22 mouse cellular contexts compared by ENCODE assay signal in the genomic region with DNA sequence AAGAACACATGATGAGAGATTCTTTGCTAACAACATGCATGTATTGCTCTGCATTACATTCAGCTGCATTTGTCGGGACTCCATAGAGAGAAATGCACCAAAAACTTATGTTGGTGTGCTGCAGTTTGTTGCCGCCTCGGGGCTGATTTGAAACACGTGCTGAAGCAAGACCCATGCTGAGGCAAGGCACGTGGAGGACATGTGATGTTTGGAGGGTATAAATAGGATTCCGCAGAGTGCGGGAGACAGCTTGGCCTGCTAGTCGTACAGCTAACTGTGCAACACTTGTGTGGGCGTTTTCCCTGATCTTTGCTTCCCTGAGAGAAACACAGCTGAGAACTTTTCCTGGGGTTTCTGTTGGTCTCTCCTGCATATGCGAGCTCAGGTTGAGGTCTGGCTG. TPM values are rescaled to one million over a fixed set of nuclear protein-coding genes. Genes with fewer than 3 reads are reported as not detected.
DNase-seq lines count a peak whose midpoint lies in the region; ATAC-seq and TF ChIP-seq lines count a peak whose summit lies in the region.
"Had no signal": no experiment of that assay in that cellular context is flagged by ENCODE, and none has a peak within 500 bp of the region (broad histone marks: within the 10 kb centered on the region; RNA-seq: fewer than 3 reads in every experiment).

No protein-coding gene starts in this region.

- H3K79me2 ChIP-seq in myocyte (ENCODE audit: control insufficient read depth, insufficient read depth), result no peaks in the 10 kb centered on the region

- no peaks in the 10 kb centered on the region for H3K27me3 ChIP-seq in heart, embryonic 12.5 days (replicated peaks)
- H3K27me3 ChIP-seq in myocyte (ENCODE audit: control insufficient read depth, insufficient read depth, insufficient read length), result no peaks in the 10 kb centered on the region
- H3K27me3 ChIP-seq: liver, embryonic 12.5 days; neural tube, embryonic 13.5 days had no signal

- H3K9me3 ChIP-seq in heart, embryonic 12.5 days (replicated peaks), result no peaks in the 10 kb centered on the region
- H3K9me3 ChIP-seq: liver, embryonic 12.5 days had no signal

- 53% methylated on average over 10 of the region's 10 CpGs for WGBS in heart, embryonic 12.5 days

- peak overlapping the region; percentile 71 for H3K27ac ChIP-seq in gastrocnemius, adult 2 months
- no peak overlapping the region for H3K27ac ChIP-seq in layer of hippocampus, adult 2 months
- peak overlapping the region; percentile 94 for H3K27ac ChIP-seq in heart, embryonic 12.5 days (ENCODE audit: poor library complexity, severe bottlenecking)
- H3K27ac ChIP-seq: liver, embryonic 12.5 days; macrophage; neural tube, embryonic 13.5 days had no signal

- H3ac ChIP-seq in myocyte (ENCODE audit: control insufficient read depth, insufficient read length), result no peak overlapping the region

- DNase-seq in gastrocnemius, adult 2 months, result peak; percentile 60
- DNase-seq in gastrocnemius, postnatal 36 days, result no peak
- peak; percentile 50 for DNase-seq in layer of hippocampus, adult 9-11 months
- DNase-seq in layer of hippocampus, adult 2 months (ENCODE audit: low spot score in 2 of 2), result no peak
- DNase-seq in ovary, postnatal 36 days (ENCODE audit: low spot score), result no peak
- DNase-seq: adrenal gland, postnatal 10 days; cerebellum, adult 11-12 months; cerebellum, postnatal 36 days; kidney, adult 8-10 months; kidney, postnatal 25 days; lung, embryonic 14.5 days; spleen, adult 18-20 months had no signal

- peaks cover 36% of the 10 kb centered on the region for H3K36me3 ChIP-seq in heart, embryonic 12.5 days
- no peaks in the 10 kb centered on the region for H3K36me3 ChIP-seq in myocyte (ENCODE audit: control insufficient read depth, insufficient read depth)
- H3K36me3 ChIP-seq: liver, embryonic 12.5 days; neural tube, embryonic 13.5 days had no signal

- peak overlapping the region; percentile 27; the same call in 1 of the 2 replicates for H3K9ac ChIP-seq in heart, embryonic 12.5 days
- H3K9ac ChIP-seq: liver, embryonic 12.5 days; lung, embryonic 14.5 days; neural tube, embryonic 13.5 days had no signal

- TF ChIP-seq CTCF in gastrocnemius, adult 2 months (IDR thresholded peaks at IDR 0.05), result no peak
- TF ChIP-seq CTCF in layer of hippocampus, adult 2 months (conservative IDR thresholded peaks at IDR 0.05), result no peak

- TF ChIP-seq POLR2A in myocyte (IDR thresholded peaks at IDR 0.05; ENCODE audit: insufficient read length, low read depth), result no peak

- intact Hi-C loops in gastrocnemius, adult 2 months (cut with DNase I), result no loop called here
- intact Hi-C loops in gastrocnemius, postnatal 36 days (cut with DNase I), result no loop called here

- H3K4me2 ChIP-seq in heart, embryonic 12.5 days, result no peak overlapping the region
- no peak overlapping the region for H3K4me2 ChIP-seq in myocyte (ENCODE audit: low read depth)
- H3K4me2 ChIP-seq: liver, embryonic 12.5 days; lung, embryonic 14.5 days; midbrain, embryonic 11.5 days; neural tube, embryonic 13.5 days had no signal

- peak overlapping the region; percentile 32 for H3K4me3 ChIP-seq in gastrocnemius, adult 2 months
- H3K4me3 ChIP-seq in layer of hippocampus, adult 2 months, result no peak overlapping the region
- H3K4me3 ChIP-seq in heart, embryonic 12.5 days, result no peak overlapping the region
- H3K4me3 ChIP-seq in myocyte, result no peak overlapping the region
- H3K4me3 ChIP-seq: liver, embryonic 12.5 days; neural tube, embryonic 13.5 days had no signal

- H3K4me1 ChIP-seq in heart, embryonic 12.5 days (replicated peaks), result peaks cover 77% of the 10 kb centered on the region
- H3K4me1 ChIP-seq: liver, embryonic 12.5 days; neural tube, embryonic 13.5 days had no signal

- ATAC-seq in heart, embryonic 12.5 days (ENCODE audit: insufficient number of reproducible peaks, low FRiP score), result no peak
- ATAC-seq: forebrain, embryonic 16.5 days; liver, embryonic 12.5 days had no signal

TF ChIP-seq in myocyte, 11 proteins besides CTCF, POLR2A, EP300 and RAD21:
- TF ChIP-seq SRF (IDR thresholded peaks at IDR 0.05; ENCODE audit: control insufficient read depth, insufficient read length, low read depth) (no peak), USF1 (IDR thresholded peaks at IDR 0.05; ENCODE audit: low read depth) (peak; percentile 18), MYOG (IDR thresholded peaks at IDR 0.05; ENCODE audit: control insufficient read depth in 1 of 3, insufficient read depth in 1 of 3, insufficient read length in 2 of 3, low read depth in 2 of 3) (no peak), REST (IDR thresholded peaks at IDR 0.05; ENCODE audit: insufficient read depth, insufficient read length) (no peak), TCF3 (IDR thresholded peaks at IDR 0.05; ENCODE audit: insufficient read length, low read depth) (no peak)

RNA-seq across cellular contexts. Expression of gene Sh3bgr, which starts 9.5 kb away (rescaled TPM):
- total RNA-seq in gastrocnemius, adult 2 months (2021), result 100 to 1,000 TPM; 843 to 991 TPM
- 1,000 to 10,000 TPM in 1 of 2 experiments, 100 to 1,000 TPM in 1; 882 to 1,236 TPM for total RNA-seq in gastrocnemius, postnatal 36 days (2021)
- total RNA-seq in layer of hippocampus, adult 2 months (2021), result 1 to 10 TPM; 2.1 to 3.3 TPM
- 626 and 648 TPM in 2 replicates for polyA plus RNA-seq in heart, embryonic 12.5 days (2016; fragmentation: Nextera tagmentation; extraction: Ambion mirVana)
- 32.7 TPM for polyA plus RNA-seq in myocyte (2012; fragmentation: generic; extraction: Trizol)
- total RNA-seq: hematopoietic stem cell, adult 5-6 weeks; monocyte, adult 5-6 weeks had no signal
- polyA plus RNA-seq: macrophage had no signal

RNA-seq across cellular contexts. Expression of gene Lca5l, which starts 17.7 kb away (rescaled TPM):
- total RNA-seq in gastrocnemius, adult 2 months (2021), result under 1 TPM; 0.50 to 0.51 TPM
- total RNA-seq in gastrocnemius, postnatal 36 days (2021), result under 1 TPM; 0.48 to 0.62 TPM
- 1 to 10 TPM; 2.4 to 2.7 TPM for total RNA-seq in layer of hippocampus, adult 2 months (2021)
- 1.5 and 2.1 TPM in 2 replicates for polyA plus RNA-seq in heart, embryonic 12.5 days (2016; fragmentation: Nextera tagmentation; extraction: Ambion mirVana)
- 0.18 TPM for polyA plus RNA-seq in myocyte (2012; fragmentation: generic; extraction: Trizol)
- total RNA-seq: monocyte, adult 5-6 weeks had no signal
- polyA plus RNA-seq: macrophage had no signal

RNA-seq across cellular contexts. Expression of gene B3galt5, which starts 25.8 kb away (rescaled TPM):
- not detected for total RNA-seq in gastrocnemius, adult 2 months (2021)
- total RNA-seq in gastrocnemius, postnatal 36 days (2021), result under 1 TPM; 0.05 to 0.07 TPM
- 10 to 100 TPM; 54.5 to 57.4 TPM for total RNA-seq in layer of hippocampus, adult 2 months (2021)
- 0.05 TPM in 1 of 2 replicates, not detected in the other for polyA plus RNA-seq in heart, embryonic 12.5 days (2016; fragmentation: Nextera tagmentation; extraction: Ambion mirVana)
- polyA plus RNA-seq in myocyte (2012; fragmentation: generic; extraction: Trizol), result 5.0 TPM
- total RNA-seq: gastrocnemius, adult 8-10 months; monocyte, adult 5-6 weeks had no signal
- polyA plus RNA-seq: macrophage had no signal

Comparison
In these comparisons a context has a peak if more than half of its experiments do, and no peak if none do; other contexts are left out.
1. DNase-seq: peak in gastrocnemius, adult 2 months (single experiment) and layer of hippocampus, adult 9-11 months (single experiment); none in gastrocnemius, postnatal 36 days (0 of 2), layer of hippocampus, adult 2 months (0 of 2) and ovary, postnatal 36 days (single experiment).
2. RNA of gene Sh3bgr, which starts 9.5 kb away (total RNA-seq): 882 to 1,236 TPM in gastrocnemius, postnatal 36 days and 843 to 991 TPM in gastrocnemius, adult 2 months; 2.1 to 3.3 TPM in layer of hippocampus, adult 2 months; every median in the first group is over 100 times any median in the second.
3. RNA of gene B3galt5, which starts 25.8 kb away (total RNA-seq): 54.5 to 57.4 TPM in layer of hippocampus, adult 2 months; 0.05 to 0.07 TPM in gastrocnemius, postnatal 36 days and not detected in gastrocnemius, adult 2 months; every median in the first group is over 10 times any median in the second.